Mouse (Mus musculus): ENCODE results near the gene Tnnc1. TPM values are rescaled to one million over a fixed set of nuclear protein-coding genes. Genes with fewer than 3 reads are reported as not detected.
A peak's percentile ranks its signal among the peaks of the same experiment; 100 is the strongest.

The Tnnc1 gene
- total RNA-seq, 2 experiments from 2014 or later = 566 to 705 TPM

DNA sequence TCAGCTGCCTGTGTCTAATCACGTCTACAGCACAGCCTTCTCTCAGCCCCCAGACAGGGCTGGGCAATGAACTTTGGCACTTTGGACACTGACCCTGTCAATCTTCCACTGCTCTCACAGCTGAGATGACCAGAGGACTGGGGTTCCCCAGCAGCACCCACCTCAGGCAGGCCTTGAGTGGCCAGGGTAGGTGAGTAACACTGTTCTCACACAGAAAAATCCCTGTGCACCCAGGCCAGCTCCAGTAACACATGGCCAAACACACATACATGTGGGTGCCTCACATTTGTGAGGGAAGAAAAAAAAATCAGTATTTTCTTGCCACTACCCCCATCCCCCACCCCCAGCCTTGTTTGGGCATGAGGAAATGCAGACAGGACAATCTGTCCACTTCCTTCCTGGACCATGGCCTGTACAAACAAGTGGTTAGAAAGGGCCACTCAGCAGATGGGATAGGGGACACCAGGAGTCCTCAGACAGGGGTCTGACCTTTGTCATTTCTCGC is 25.3 kb upstream of the Tnnc1 start:
- DNase-seq (ENCODE audit: low spot score) = no peak

DNA sequence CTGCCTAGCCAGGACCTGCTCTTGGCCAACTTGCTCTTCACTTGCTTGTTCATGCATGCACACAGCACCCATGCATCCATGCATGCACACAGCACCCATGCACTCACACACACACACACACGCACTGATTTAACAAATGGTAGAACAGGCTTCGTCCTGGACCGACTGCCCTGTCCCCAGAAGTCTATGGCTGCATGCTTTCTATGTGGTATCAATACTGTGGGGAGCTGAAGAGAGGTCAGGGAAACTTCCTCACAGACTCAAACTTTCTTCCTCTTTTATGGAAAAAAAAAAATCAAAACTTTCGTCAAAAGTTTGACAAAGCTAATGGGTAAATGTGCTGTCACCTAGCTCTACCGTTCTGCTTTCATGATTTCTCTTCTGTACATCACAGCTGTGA is 24.6 kb upstream of the Tnnc1 start:
- no peak for DNase-seq (ENCODE audit: low spot score)

DNA sequence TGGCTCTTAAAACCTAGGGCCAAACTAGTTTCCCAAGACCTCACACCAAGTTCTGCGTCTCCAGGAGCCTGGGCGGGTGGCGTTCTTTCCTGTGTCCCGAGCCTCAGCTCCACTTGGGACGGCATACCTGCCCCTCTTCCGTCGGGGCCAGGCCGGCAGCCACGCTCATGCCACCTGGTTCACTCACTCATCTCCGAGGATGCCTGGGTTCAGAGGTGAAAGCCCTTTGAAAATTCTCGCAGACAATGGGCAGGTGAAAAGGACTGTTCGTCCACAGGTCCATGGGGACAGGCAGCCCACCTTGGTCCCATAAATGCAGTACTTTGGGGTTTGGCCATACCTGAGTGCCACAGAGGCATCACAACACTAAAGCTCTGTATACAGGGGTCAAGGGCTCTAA is 23.9 kb upstream of the Tnnc1 start:
- DNase-seq (ENCODE audit: low spot score) = no peak

DNA sequence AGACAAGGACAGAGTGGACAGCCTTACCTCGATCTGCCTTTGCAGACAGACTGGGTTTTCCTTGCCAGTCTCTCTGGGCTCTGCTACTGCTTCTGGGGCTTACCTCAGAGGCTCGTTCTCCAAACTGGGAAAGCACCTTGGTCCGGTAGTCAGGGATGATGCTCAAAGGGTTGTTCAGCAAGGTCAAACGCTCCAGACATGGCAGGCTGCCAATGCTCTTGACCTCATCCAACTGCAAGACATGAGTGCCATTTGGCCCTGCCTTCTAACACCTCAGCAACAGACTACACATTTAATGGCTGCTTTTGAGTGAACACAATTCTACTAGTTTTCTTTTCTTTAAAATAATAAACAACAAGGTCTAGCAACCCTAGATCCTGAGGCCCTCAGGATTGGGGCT is 21.5 kb upstream of the Tnnc1 start:
- DNase-seq (ENCODE audit: low spot score) = no peak

DNA sequence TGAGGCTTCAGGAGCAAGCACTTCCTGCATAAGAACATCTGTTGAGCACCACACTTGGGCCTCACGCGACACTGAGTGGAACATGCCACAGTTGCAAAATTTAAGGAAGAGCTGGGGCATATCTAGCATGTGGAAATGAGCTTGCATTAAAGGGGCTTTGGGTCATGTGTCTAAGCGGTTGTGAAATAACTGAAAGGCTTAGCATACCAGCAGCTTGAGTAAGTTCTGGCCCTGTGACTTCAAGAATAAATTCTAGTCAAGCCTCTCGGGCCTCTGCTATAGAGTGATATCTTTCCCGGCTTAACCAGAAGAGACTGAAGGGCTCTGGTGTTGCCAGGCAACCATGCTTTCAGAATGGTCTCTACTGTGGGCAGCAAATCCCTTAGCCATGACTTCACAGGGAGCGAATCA is 19.3 kb upstream of the Tnnc1 start:
- no peak for DNase-seq (ENCODE audit: low spot score)

DNA sequence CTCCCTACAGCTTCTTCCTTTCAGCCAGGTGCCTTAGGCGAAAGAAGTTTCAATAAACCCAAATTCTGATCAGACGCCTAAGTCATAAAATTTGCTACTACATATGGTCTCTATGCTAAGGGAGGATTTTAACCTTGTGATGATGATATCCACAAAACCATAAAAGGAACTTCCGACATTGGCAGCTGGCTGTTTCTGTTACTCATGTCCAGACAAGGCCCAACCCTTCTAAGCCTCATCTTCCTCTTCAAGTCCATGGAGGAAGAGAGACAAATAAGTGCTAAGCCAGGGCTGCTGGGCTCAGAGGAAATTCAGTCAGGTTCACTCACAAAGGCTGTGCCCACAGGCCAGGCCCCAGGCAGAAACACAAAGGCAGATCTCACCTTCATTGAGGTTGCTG is 18.8 kb upstream of the Tnnc1 start:
- no peak for DNase-seq (ENCODE audit: low spot score)

DNA sequence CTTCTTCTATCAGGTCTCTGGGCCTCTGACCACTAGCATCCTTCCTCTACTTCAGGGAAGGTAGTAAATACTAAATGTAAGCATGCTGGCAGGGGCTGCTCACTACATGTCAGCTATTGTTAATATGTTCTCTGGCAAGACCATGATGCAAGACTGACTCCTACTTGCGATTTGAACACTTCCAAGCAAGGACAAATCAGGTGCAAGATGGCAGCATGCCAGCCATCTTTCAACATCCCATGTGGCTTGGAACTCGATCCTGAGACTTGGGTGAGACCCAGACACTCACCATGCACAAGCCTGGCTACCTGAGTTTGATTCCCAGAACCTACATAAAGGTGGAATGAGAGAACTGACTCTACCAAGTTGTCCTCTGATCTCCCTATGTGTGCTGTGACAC is 16.2 kb upstream of the Tnnc1 start:
- DNase-seq (ENCODE audit: low spot score) = no peak

DNA sequence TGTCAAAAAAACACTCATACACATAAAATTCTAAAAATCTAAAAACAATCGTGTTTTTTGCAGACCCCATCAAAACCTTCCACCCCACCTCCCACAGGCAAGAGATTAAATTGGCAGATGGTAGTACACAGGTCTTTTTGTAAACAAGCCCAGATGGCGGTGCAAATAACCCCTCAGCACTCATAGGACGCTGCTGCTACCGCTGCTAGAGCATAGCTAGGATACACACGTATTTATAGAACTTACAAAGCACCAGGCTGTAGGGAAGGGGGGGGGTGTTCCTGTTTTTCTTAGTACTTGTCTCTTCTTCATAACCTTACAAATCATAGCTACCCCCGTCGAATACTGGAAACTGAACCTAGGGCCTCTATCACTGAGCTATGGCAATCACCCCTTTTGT is 14.3 kb upstream of the Tnnc1 start:
- no peak for DNase-seq (ENCODE audit: low spot score)

DNA sequence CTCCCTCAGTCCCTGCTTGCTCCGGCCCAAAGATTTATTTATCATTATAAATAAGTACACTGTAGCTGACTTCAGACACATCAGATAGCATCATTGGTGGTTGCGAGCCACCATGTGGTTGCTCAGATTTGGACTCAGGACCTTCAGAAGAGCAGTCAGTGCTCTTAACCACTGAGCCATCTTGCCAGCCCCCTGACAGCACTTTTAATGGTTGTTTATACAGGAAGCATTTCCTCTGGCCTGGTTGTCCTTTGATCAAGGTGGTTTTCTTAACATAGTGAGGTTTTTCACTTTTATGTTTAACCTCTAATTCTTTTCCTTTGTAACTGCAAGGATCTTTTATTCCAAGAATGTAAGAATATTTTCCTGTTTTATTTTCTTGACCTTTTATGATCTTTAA is 13.7 kb upstream of the Tnnc1 start:
- no peak for DNase-seq (ENCODE audit: low spot score)

DNA sequence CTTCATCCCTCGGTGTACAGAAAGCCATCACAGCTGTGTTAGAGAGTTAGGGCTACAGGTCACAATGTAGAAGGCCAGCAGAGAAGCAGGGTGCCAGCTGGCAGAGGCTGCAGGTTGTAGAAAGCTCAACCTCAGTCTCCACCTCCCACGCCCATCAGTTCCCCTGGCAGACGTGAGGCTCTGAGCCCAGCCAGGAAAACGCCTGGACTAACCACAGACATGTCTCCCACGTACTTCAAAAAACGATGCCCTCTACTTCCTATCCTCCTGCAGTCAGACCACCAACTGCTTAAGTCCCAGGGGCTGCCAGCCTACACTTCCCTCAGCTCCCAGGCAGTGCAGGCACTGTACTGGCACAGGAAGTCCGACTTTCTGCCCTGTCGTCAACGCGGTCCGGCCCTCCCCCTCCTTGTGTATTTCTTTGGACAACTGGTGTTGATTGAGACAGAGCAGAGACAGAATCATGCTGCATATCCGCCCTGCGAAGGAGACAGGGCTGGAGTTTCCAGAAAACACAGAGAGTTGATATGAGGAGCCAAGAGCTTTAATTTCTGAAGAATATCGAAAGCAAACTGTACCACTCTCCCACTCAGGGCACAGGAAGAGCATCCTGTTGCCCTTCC is 13.1 kb upstream of the Tnnc1 start:
- DNase-seq (ENCODE audit: low spot score) = peak; percentile 88

DNA sequence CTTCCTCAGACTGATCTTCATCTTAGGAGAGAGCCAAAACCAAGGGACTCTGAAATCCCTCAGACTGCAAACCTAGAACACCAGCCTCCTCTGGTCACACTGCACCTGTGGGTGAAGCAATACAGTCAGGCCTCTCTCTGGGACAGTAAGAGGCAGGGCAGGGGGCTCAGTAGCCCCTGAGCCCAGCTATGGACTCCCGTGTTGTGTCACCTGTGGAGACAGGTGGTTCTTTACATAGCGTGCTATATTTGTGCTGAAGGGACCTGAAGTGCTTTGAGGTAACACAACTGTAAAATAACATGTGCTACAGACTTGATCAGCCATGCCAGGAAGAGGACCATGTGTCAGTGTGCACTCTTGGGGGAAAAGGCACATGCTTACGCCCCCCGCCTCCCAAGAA is 12.6 kb upstream of the Tnnc1 start:
- DNase-seq (ENCODE audit: low spot score) = no peak

DNA sequence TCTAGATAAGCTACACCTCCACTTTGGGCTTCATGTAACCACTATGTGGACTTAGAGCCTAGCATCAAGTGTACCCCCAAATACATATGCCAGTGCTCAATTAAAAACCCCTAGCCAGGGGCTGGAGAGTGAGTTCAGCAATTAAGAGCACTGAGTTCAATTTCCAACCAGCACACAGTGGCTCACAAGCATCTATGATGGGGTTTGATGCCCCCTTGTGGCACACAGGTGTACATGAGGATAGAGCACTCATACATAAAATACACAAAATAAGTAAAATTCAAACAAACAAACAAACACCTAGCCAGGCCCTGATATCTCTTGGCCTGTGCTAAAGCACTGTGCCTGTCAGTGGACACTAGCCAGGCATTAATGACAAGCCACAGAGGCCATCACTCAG is 12.1 kb upstream of the Tnnc1 start:
- DNase-seq (ENCODE audit: low spot score) = no peak

DNA sequence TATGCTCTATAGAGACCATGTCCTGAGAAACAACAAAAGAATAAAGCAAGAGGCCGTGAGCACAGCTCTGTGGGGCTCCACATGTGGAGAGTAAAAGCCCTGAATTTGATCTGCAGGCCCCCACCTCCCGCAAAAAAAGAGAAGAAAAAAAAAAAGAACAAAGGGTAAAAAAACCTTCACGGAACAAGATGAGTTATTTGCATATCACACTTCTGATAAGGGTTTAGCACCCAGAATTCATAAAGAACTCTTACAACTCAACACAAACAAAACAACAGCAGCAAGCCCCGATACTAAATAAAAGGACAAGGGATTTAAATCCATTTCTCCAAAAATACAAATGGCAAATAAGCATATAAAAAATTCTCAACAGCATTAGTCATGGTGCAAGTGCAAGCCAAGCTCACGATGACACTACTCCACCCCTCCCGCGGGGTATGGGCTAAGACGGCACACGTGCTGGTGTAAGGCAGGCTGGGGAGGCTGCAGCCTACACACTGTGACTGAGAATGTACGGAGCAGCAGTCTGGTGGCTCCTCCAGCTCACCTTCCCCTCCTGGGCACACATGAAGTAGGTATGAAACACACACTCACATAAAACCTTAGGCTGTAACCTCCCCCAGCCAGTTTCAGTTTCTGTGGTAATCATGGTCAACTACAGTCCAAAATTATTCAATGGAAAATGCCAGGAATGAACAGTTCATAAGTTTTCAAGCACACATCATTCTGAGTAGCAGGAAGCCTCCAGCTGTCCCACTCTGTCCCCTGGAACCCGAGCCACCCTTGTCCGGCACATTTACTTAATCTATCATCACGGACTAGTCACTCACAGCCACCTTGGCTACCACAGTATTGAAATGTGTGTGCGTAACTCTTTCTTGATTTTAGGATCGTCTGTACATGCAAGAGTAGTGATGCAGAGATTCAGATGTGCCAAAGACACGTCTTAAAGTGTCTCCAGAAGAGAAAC is 10.3 kb upstream of the Tnnc1 start:
- peak; percentile 76 for DNase-seq (ENCODE audit: low spot score)

DNA sequence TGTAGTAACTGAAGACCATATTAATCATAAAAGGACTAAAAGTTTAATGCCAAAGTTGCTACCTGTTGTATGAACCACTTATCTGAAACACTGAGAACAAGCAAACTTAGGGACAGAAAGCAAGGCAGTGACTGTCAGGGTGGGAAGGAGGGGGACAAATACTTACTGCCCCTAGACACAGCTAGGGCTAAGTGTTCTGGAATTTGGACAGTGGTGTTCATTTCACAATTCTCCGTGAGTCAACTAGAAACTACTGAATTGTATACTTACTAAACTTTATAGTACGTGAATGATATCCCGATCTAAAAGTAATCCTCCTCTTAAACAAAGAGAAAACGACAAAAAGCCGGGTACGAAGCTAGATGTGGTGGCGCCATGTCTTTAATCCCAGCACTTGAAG is 8.5 kb upstream of the Tnnc1 start:
- no peak for DNase-seq (ENCODE audit: low spot score)

DNA sequence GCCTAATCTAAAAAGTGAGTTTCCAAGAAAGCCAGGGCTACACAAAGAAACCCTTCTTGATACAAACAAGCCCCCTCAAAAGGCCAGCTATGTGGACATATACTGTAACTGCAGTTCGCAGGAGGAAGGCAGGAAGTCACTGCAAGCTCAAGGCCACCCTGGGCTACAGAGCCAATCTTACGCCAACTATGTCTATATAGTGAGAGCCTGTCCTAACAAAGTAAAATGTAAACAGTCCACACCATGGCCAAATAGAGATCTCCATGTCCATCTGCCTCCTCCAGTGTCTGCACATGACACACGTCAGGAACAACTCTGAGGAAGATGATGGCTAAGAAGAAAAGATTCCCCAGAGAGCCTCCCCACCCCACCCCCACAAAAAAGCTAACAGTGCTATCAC is 8.1 kb upstream of the Tnnc1 start:
- no peak for DNase-seq (ENCODE audit: low spot score)

DNA sequence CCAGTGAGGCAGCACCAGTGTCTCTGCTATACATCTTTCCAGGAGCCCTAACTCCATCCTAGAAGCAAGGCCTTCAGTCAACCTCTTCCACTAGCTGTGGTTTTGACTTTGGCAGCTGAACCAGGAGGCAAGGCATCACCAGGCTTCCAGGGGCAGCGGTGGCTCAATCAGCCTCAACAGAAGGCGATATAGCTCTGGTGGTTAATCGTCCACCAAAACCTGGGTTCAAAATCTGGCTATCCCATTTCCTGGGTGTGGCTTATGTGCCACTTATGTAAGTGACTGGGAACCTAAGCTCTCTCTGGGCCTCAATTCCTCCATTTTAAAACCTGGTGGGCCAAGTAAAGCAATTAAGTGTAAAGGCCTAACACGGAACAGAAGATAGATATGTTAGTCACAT is 3.3 kb upstream of the Tnnc1 start:
- DNase-seq (ENCODE audit: low spot score) = no peak

DNA sequence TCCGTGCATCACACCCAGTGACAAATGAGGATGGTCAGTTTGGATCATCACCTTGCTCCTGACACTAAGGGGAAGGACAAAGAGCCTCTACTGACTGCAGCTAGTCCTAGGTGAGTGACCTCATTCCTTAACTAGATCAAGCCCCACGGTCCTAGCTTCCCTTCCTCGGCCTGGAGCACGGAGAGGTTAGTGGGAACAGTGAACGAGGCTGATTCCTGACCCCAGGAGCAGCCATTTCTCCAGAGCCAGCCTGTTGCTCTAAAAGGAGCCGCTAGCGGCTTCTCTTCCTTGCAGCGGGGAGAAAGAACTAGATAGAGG is 2.9 kb upstream of the Tnnc1 start:
- DNase-seq (ENCODE audit: low spot score) = no peak

DNA sequence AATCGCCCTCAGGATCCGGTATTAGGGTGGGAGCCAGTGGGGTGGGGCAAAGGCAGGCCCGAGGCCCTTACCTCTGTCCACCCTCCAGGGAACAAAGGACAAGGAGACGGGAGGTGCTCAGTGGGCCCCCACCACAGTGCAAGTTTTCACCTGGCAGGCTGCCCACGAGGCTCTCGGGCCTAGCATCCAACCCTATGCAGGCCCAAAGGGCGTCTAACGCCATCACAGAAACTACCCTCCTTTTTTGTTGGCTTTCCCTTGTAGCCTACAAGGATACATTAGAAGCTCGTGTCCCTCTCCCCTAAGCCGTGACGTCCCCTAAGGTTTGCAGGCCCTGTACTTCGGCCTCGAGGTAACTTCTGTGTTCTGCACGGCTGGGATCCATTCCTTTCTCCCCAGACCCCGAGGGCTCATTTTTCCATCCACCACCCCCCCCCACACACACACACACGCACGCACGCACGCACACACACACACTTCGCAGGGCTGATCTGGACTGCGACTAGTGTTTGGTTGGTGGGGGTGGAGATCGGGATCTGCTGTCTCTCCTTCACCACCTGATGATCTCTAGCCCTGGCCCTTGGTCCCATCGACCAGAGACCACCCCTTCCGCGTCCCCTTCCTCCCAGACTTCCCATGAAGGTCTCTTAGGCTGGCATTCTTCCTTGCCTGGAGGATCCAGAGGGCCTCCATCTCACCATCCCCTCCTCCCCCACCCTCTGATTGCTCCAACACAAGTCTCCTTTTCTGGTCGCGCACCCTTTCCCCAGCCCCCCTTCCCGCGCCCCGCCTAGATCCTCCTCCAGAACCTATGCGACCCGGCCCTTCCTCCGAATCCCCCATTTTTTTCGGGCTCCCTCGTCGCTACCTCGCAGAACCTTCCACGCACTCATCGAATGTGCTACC is 2.3 kb upstream of the Tnnc1 start:
- peak; percentile 39 for DNase-seq (ENCODE audit: low spot score)

DNA sequence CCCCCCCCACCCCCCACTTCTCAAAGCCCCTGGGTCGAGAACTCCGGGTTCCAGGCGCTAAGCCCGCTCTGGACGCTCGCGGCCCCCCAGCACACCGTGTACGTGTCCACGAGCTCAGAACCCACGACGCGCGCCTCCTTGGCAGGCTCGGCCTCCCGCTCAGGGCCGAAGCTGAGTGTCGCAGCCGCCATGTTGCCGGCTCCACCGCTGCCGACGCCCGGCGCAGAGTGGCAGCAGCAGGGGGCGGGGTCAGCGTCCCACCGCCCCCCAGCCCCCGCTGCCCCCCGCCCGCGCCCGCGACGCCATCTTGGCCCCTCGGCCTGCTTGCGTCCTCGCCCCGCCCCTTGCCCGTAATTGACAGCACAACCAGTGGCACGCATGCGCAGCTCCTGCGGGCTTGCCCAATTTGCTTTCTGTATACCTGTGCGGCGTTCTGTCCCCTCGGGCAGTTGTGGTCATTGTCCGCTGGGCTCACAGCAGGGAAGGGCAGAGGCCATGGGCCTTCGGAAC is 1.6 kb upstream of the Tnnc1 start:
- DNase-seq (ENCODE audit: low spot score) = peak; percentile 95

DNA sequence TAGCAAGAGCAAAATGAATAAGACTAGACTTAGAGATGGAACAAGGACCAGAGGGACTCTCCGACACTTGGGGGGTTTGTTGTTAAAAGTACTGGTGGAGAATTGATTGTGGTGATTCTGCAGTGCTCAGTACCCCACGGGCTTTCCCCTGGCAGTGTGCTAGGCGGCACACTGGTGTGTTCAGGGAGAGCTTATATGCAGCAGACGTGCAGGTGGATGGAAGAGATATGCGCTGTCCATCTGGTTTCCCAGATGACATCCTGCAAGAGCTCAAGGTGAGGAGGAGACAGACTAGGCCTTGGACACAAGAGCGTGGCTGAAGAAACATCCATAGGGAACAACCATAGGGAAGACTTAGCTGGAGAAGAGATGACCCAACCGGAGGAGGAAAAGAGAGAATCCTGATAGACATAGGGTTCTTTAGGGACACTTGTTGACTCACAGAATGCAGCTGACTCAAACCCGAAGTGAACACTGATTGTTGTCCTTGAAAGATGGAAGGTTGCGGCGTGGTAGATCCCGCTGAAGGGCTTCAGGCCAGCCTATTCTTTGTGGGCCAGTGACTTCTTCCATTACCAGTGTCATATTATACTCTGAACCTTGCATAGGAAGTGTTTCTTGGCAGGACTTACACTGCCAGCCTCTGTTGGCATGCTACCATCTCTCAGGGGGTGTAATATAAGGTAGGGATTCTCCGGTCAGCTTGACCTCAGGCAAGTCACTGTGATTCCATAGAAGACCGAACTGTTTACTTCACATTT is 862 bp upstream of the Tnnc1 start:
- DNase-seq (ENCODE audit: low spot score) = no peak

DNA sequence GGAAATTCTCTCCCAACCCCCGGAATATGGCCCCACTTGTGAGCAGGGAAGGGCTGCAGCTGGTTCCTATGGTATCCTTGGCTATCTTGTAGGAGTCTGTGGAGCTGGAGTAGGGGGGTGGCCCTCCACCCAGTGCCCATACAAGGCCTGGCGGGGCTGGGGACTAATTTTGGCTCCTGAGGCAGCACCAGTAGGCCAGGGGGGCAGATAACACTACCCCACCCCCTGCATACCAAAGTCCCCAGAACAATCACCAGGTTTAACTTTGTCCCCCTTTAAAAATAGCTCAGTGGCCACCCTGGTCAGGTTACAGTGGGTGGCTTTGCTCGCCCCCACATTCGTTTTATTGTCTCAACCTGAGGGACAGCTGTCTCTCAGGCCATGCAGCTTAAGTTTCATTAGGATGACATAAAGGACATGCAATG is 1.0 kb downstream of the Tnnc1 start:
- no peak for DNase-seq (ENCODE audit: low spot score)

Data from gastrocnemius, adult 18-20 months (tissue).